ENCODE assay signal across 12 mouse cellular contexts in the genomic region with DNA sequence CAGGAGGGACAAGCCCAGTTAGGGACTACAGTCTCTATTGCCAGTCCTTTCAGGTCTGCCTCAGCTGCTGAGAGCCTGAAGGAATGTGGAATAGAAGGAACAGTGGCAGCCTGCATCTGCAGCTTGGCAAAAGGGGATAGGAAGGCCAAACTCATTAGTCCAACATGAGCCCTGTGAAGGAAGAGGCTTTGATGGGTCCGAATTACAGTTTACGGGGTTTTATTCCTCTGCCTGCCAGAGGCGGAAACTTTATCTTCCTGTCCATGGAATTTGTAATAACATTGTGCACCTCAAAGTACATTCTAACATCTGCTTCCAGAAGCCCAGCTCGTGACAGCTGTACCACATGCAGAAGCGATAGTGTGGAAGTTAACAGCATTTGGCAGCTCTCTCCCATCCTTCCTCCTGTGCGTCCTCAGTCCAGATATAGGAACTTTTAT.
DNase-seq lines count a peak whose midpoint lies in the region; ATAC-seq and TF ChIP-seq lines count a peak whose summit lies in the region.
"Had no signal": no experiment of that assay in that cellular context is flagged by ENCODE, and none has a peak within 500 bp of the region (broad histone marks: within the 10 kb centered on the region; RNA-seq: fewer than 3 reads in every experiment).

No protein-coding gene starts in this region.

- no peak overlapping the region for H3K9ac ChIP-seq in intestine, embryonic 14.5 days (ENCODE audit: low read length)
- no peak overlapping the region for H3K9ac ChIP-seq in intestine, embryonic 15.5 days
- H3K9ac ChIP-seq in limb, embryonic 14.5 days (ENCODE audit: low read depth, low read length, severe bottlenecking): no peak overlapping the region
- H3K9ac ChIP-seq: embryonic facial prominence, embryonic 12.5 days; hindbrain, embryonic 13.5 days had no signal

- no peaks in the 10 kb centered on the region for H3K9me3 ChIP-seq in intestine, embryonic 14.5 days (ENCODE audit: control insufficient read depth, low read length)
- H3K9me3 ChIP-seq in intestine, embryonic 15.5 days: no peaks in the 10 kb centered on the region
- no peaks in the 10 kb centered on the region for H3K9me3 ChIP-seq in limb, embryonic 14.5 days (ENCODE audit: control insufficient read depth, low read length)
- H3K9me3 ChIP-seq: embryonic facial prominence, embryonic 12.5 days; hindbrain, embryonic 13.5 days had no signal

- no peak for ATAC-seq in intestine, embryonic 14.5 days (replicated peaks; ENCODE audit: low FRiP score, low TSS enrichment, low read depth)
- no peak for ATAC-seq in intestine, embryonic 15.5 days
- ATAC-seq in limb, embryonic 14.5 days (ENCODE audit: low FRiP score, low read depth): peak; percentile 65; the same call in 1 of the 2 replicates
- ATAC-seq in megakaryocyte progenitor cell, adult 5-6 weeks (replicated peaks; ENCODE audit: poor library complexity): no peak

- H3K4me3 ChIP-seq in intestine, embryonic 14.5 days (ENCODE audit: low read depth, low read length): no peak overlapping the region
- H3K4me3 ChIP-seq in intestine, embryonic 15.5 days (replicated peaks): no peak overlapping the region
- H3K4me3 ChIP-seq in limb, embryonic 14.5 days (replicated peaks; ENCODE audit: low read length): no peak overlapping the region
- H3K4me3 ChIP-seq: embryonic facial prominence, embryonic 12.5 days; hindbrain, embryonic 13.5 days had no signal

- DNase-seq in intestine, embryonic 14.5 days (ENCODE audit: low spot score): no peak
- peak; percentile 25 to 62 for DNase-seq in heart, adult 9 months (ENCODE audit: low spot score in 2 of 2)
- peak; percentile 3 for DNase-seq in kidney, adult 18-20 months
- peak; percentile 69 for DNase-seq in limb, embryonic 14.5 days (ENCODE audit: low spot score)
- DNase-seq in cerebellum, adult 11-12 months: no peak
- no peak for DNase-seq in layer of hippocampus, postnatal 36 days
- DNase-seq: adrenal gland, postnatal 10 days; cerebellum, adult 2 months had no signal

- WGBS in intestine, embryonic 14.5 days: 40% methylated on average over 6 of the region's 6 CpGs
- WGBS in intestine, embryonic 15.5 days: 40% methylated on average over 6 of the region's 6 CpGs
- 23% methylated on average over 6 of the region's 6 CpGs for WGBS in limb, embryonic 14.5 days

- H3K27me3 ChIP-seq in intestine, embryonic 14.5 days (replicated peaks; ENCODE audit: control insufficient read depth, insufficient read depth, low read length): no peaks in the 10 kb centered on the region
- H3K27me3 ChIP-seq in intestine, embryonic 15.5 days (replicated peaks): no peaks in the 10 kb centered on the region
- no peaks in the 10 kb centered on the region for H3K27me3 ChIP-seq in limb, embryonic 14.5 days (ENCODE audit: control insufficient read depth, insufficient read depth, low read length)
- H3K27me3 ChIP-seq: embryonic facial prominence, embryonic 12.5 days; hindbrain, embryonic 13.5 days had no signal

- H3K4me2 ChIP-seq in intestine, embryonic 14.5 days (ENCODE audit: low read length): no peak overlapping the region
- no peak overlapping the region for H3K4me2 ChIP-seq in intestine, embryonic 15.5 days (replicated peaks)
- H3K4me2 ChIP-seq in limb, embryonic 14.5 days (replicated peaks; ENCODE audit: low read depth, low read length, severe bottlenecking): no peak overlapping the region
- H3K4me2 ChIP-seq: embryonic facial prominence, embryonic 12.5 days; hindbrain, embryonic 13.5 days had no signal

- H3K27ac ChIP-seq in intestine, embryonic 14.5 days (ENCODE audit: low read depth): 0 out of 2 replicates have a peak overlapping the region, but pooled peaks have one; percentile 34
- no peak overlapping the region for H3K27ac ChIP-seq in intestine, embryonic 15.5 days
- no peak overlapping the region for H3K27ac ChIP-seq in limb, embryonic 14.5 days (replicated peaks; ENCODE audit: low read depth, low read length)
- H3K27ac ChIP-seq: embryonic facial prominence, embryonic 12.5 days; hindbrain, embryonic 13.5 days had no signal

- peaks cover 7% of the 10 kb centered on the region for H3K4me1 ChIP-seq in intestine, embryonic 14.5 days (replicated peaks; ENCODE audit: control insufficient read depth, insufficient read depth, low read length)
- H3K4me1 ChIP-seq in intestine, embryonic 15.5 days (replicated peaks): no peaks in the 10 kb centered on the region
- H3K4me1 ChIP-seq in limb, embryonic 14.5 days (ENCODE audit: control insufficient read depth, insufficient read depth, low read length): peaks cover 6% of the 10 kb centered on the region
- H3K4me1 ChIP-seq: hindbrain, embryonic 13.5 days had no signal

- H3K36me3 ChIP-seq in intestine, embryonic 14.5 days (ENCODE audit: control insufficient read depth, insufficient read depth, low read length): no peaks in the 10 kb centered on the region
- no peaks in the 10 kb centered on the region for H3K36me3 ChIP-seq in intestine, embryonic 15.5 days
- H3K36me3 ChIP-seq in limb, embryonic 14.5 days (ENCODE audit: control insufficient read depth, insufficient read depth, low read length): no peaks in the 10 kb centered on the region
- H3K36me3 ChIP-seq: embryonic facial prominence, embryonic 12.5 days; hindbrain, embryonic 13.5 days had no signal

- TF ChIP-seq POLR2A in limb, embryonic 14.5 days (IDR thresholded peaks at IDR 0.05; ENCODE audit: borderline replicate concordance, extremely low read depth, insufficient read depth, insufficient read length): no peak

Comparison
In these comparisons a context has a peak if more than half of its experiments do, and no peak if none do; other contexts are left out.
1. DNase-seq: peak in heart, adult 9 months (2 of 2), kidney, adult 18-20 months (single experiment) and limb, embryonic 14.5 days (single experiment); none in intestine, embryonic 14.5 days (single experiment), cerebellum, adult 11-12 months (single experiment) and layer of hippocampus, postnatal 36 days (0 of 2).